Mouse (Mus musculus) embryonic fibroblast, embryonic 13.5 days (primary cell): ENCODE data around the gene Tbc1d20.
A peak's percentile ranks its signal among the peaks of the same experiment; 100 is the strongest.

Experiments
- CTCF ChIP-seq: IDR thresholded peaks from 2 replicates; pipeline ENCODE4 v1.5.1; 2011; ENCODE audit warnings: mild to moderate bottlenecking, control low read depth, low read length, moderate library complexity, borderline replicate concordance; ENCODE audit not compliant: insufficient read depth
- POLR2A ChIP-seq: IDR thresholded peaks from 2 replicates; pipeline ENCODE4 v1.6.1; 2011; ENCODE audit warnings: low read depth, mild to moderate bottlenecking, control low read depth, low read length, moderate library complexity

DNA sequence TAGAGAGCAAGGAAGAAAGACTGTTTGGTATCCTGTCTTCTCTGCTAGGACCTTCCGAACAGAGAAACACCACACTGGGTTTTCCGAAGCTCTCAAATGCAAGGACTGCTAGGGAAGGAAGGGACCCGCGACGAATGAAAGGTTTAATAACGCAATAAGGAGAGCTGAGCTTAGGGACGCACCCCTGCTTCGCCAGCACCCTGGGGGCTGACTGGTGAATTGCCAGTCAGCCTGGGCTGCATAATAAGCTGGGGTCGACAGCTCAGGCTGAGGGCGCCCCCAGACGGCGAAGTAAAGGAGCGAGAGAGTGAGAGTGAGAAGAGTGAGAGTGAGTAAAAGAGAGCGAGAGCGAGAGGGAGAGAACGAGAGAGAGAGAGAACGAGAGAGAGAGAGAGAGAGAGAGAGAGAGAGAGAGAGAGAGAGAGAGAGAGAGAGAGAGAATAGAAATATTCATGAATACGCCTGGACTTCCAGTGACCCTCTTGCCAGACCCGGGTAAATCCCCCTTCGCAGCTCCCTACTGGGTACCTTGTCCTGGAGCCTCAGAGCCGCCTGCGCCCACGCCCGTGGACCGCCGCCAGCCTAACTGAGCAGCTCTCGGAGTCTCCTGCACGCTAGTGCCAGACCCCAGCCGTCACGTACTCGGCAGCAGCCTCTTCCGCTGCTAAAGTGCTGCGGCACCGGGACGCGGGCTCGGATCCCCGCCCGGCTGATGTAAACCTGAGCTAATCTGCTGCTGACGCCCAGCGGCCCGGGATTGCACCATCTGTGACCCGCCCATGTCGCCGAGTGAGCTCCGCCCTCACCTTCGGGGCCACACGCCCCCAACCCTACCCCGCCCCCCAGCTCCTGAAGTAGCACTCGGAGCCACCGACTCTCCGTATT, 49.9 kb downstream of the Tbc1d20 start, which contains the start of gene Trib3:
- TF ChIP-seq CTCF: peak; percentile 63; the same call in 1 of the 2 replicates
- TF ChIP-seq POLR2A: peak; percentile 96
